Mouse (Mus musculus) heart, embryonic 10.5 days (tissue): ENCODE measurements around the gene Mon2. TPM values are rescaled to one million over a fixed set of nuclear protein-coding genes. Genes with fewer than 3 reads are reported as not detected.

ENCODE experiments used
- microRNA counts: library from miRNA; unstranded; fragments of <30 nt; microRNA quantifications from one replicate; lab custom pipeline; 2017
- microRNA-seq: library from miRNA; unstranded; fragments of <30 nt; microRNA quantifications from one replicate; pipeline ENCODE4, GENCODE M21; 2017
- polyA plus RNA-seq: library from polyadenylated mRNA; unstranded; fragments of >200 nt; fragmentation: Nextera tagmentation; extraction: Ambion mirVana; gene quantifications from 2 replicates; pipeline ENCODE4 v1.2.1, GENCODE M21; 2016

Gene Mon2
- polyA plus RNA-seq, 1 experiment from 2014 or later: 19.7 TPM

MicroRNAs encoded within 50 kb of the gene (microRNA counts, 519-probe panel; counts per million panel counts)
- microRNA mmu-let-7i (lab: Ali Mortazavi, UCI): 6,253 counts per million, percentile 63 among the panel's probes with 10 or more counts

Small RNAs within 50 kb of the gene (microRNA-seq; reads per million reads assigned to microRNA genes)
- gene Mirlet7i: 8,651 reads per million, percentile 94 among the genes with 10 or more reads in this experiment

Other genes with a start within 250 kb of the Mon2 start
- 79.9 and 87.6 TPM in 2 replicates for gene Usp15, start 120.5 kb upstream of the Mon2 start, polyA plus RNA-seq
- 0.49 and 0.72 TPM in 2 replicates for gene Fam19a2, start 187.5 kb upstream of the Mon2 start, polyA plus RNA-seq